Mouse (Mus musculus) bone marrow, adult 2 months (tissue): ENCODE data around the gene Olfr119. TPM values are rescaled to one million over a fixed set of nuclear protein-coding genes. Genes with fewer than 3 reads are reported as not detected.
"Not testable (repeated sequence)": the region's sequence is repeated elsewhere in the genome, so short reads cannot be mapped to it uniquely, and the experiment has no call there.

Experiments
- H3K27ac ChIP-seq: fragments of 200-500 bp; 2 replicates; pipeline ENCODE4 v1.5.1; 2012; ENCODE audit warnings: low read depth, mild to moderate bottlenecking, control low read depth, inconsistent platforms, low read length; ENCODE audit not compliant: control insufficient read depth, poor library complexity, insufficient read depth
- H3K4me1 ChIP-seq: fragments of 200-500 bp; 2 replicates; pipeline ENCODE4 v1.6.1; 2011; ENCODE audit warnings: low read length; ENCODE audit not compliant: control insufficient read depth, insufficient read depth
- H3K4me3 ChIP-seq: fragments of 200-500 bp; replicated peaks from 2 replicates; pipeline ENCODE3; 2011; ENCODE audit warnings: mild to moderate bottlenecking, low read depth, low read length, control low read depth; ENCODE audit not compliant: control insufficient read depth
- CTCF ChIP-seq: fragments of 200-500 bp; IDR thresholded peaks from 2 replicates; pipeline ENCODE4 v1.5.1; 2011; ENCODE audit warnings: low read length, control low read depth; ENCODE audit not compliant: control insufficient read depth, insufficient read depth
- POLR2A ChIP-seq: fragments of 200-500 bp; IDR thresholded peaks from 2 replicates; pipeline ENCODE4 v1.6.1; 2011; ENCODE audit warnings: low read depth, mild to moderate bottlenecking, control low read depth, low read length, borderline replicate concordance; ENCODE audit not compliant: control insufficient read depth
- WGBS: fragments of 180-500 bp; shearing (Covaris S2); methylation state at CpG from one replicate; pipeline ENCODE4 v1.1.7; 2018; 5-methylcytosine and 5-hydroxymethylcytosine counted together
- polyA plus RNA-seq: library from polyadenylated mRNA; stranded (reverse); fragments of >200 nt; gene quantifications from 2 replicates; pipeline ENCODE4 v1.2.4, GENCODE M21; 2011; ENCODE audit warnings: low replicate concordance; ENCODE audit not compliant: missing spikeins, insufficient read depth, insufficient read length

Olfr119 gene
- not detected in 2 replicates for polyA plus RNA-seq

GRCm38 (mm10) chr17:37696264-37696663 is at the start of gene Olfr119:
Olfr119 (plus strand) TSS chr17:37696564.
- H3K4me3 ChIP-seq, H3K27ac ChIP-seq, H3K4me1 ChIP-seq: not testable (repeated sequence)
- WGBS, result 43% methylated on average over 1 of the region's 1 CpGs

GRCm38 (mm10) chr17:37663682-37664081 is 32.7 kb upstream of the Olfr119 start, which contains the start of gene Olfr117:
Olfr117 (minus strand) TSS chr17:37663782.
- no peak within 1 kb of the TSS for H3K27ac ChIP-seq
- TF ChIP-seq CTCF, result no peak
- no peak for TF ChIP-seq POLR2A
- H3K4me3 ChIP-seq, result no peak within 1 kb of the TSS
- WGBS, result 46% methylated on average over 1 of the region's 1 CpGs
- no peaks in the 10 kb centered on the region for H3K4me1 ChIP-seq

GRCm38 (mm10) chr17:37666688-37667087 is 29.7 kb upstream of the Olfr119 start, which contains the start of gene Olfr118:
Olfr118 (plus strand) TSS chr17:37666988.
- no peak for TF ChIP-seq CTCF
- no peak for TF ChIP-seq POLR2A
- no peak within 1 kb of the TSS for H3K27ac ChIP-seq
- H3K4me1 ChIP-seq, result no peaks in the 10 kb centered on the region
- 54% methylated on average over 2 of the region's 2 CpGs for WGBS
- no peak within 1 kb of the TSS for H3K4me3 ChIP-seq

- Histone ChIP-seq H3K27ac (no peak within 1 kb of the TSS), H3K4me3 (no peak within 1 kb of the TSS), H3K4me1 (no peaks in the 10 kb centered on the region)
- 60% methylated on average over 1 of the region's 1 CpGs for WGBS
- TF ChIP-seq POLR2A (no peak), CTCF (no peak)
Measured at GRCm38 (mm10) chr17:37721508-37721907, 25.1 kb downstream of the Olfr119 start, which contains the start of gene Olfr120. Olfr120 (plus strand) TSS chr17:37721808.

GRCm38 (mm10) chr17:37738070-37738469 is 41.7 kb downstream of the Olfr119 start:
- 53% methylated on average over 7 of the region's 7 CpGs for WGBS
- H3K4me1 ChIP-seq, result no peaks in the 10 kb centered on the region
- TF ChIP-seq CTCF (no peak), POLR2A (no peak)

More at GRCm38 (mm10) chr17:37738070-37738469, 41.7 kb downstream of the Olfr119 start:
- H3K4me3 ChIP-seq, result no peak overlapping the region
- no peak overlapping the region for H3K27ac ChIP-seq

Other genes with a start within 250 kb of the Olfr119 start
- gene Olfr109, start 237.6 kb upstream of the Olfr119 start, polyA plus RNA-seq, result not detected in 2 replicates
- not detected in 2 replicates for gene H2-M2, start 213.0 kb upstream of the Olfr119 start, polyA plus RNA-seq
- gene Olfr110, start 204.1 kb upstream of the Olfr119 start, polyA plus RNA-seq, result 0.59 and 1.5 TPM in 2 replicates
- gene Olfr111, start 188.5 kb upstream of the Olfr119 start, polyA plus RNA-seq, result not detected in 2 replicates
- not detected in 2 replicates for gene Olfr112, start 127.1 kb upstream of the Olfr119 start, polyA plus RNA-seq
- gene Olfr113, start 118.9 kb upstream of the Olfr119 start, polyA plus RNA-seq, result not detected in 2 replicates
- not detected in 2 replicates for gene Olfr114, start 103.8 kb upstream of the Olfr119 start, polyA plus RNA-seq
- gene Olfr115, start 69.5 kb upstream of the Olfr119 start, polyA plus RNA-seq, result not detected in 2 replicates
- gene Olfr116, start 69.4 kb upstream of the Olfr119 start, polyA plus RNA-seq, result not detected in 2 replicates
- not detected in 2 replicates for gene Olfr117, start 32.8 kb upstream of the Olfr119 start, polyA plus RNA-seq
- gene Olfr118, start 29.6 kb upstream of the Olfr119 start, polyA plus RNA-seq, result not detected in 2 replicates
- not detected in 2 replicates for gene Olfr120, start 25.2 kb downstream of the Olfr119 start, polyA plus RNA-seq
- not detected in 2 replicates for gene Olfr121, start 52.3 kb downstream of the Olfr119 start, polyA plus RNA-seq
- gene Olfr122, start 72.0 kb downstream of the Olfr119 start, polyA plus RNA-seq, result not detected in 2 replicates
- not detected in 2 replicates for gene Olfr123, start 97.0 kb downstream of the Olfr119 start, polyA plus RNA-seq
- not detected in 2 replicates for gene Olfr124, start 103.3 kb downstream of the Olfr119 start, polyA plus RNA-seq
- gene Olfr125, start 136.4 kb downstream of the Olfr119 start, polyA plus RNA-seq, result not detected in 2 replicates
- gene Olfr126, start 150.9 kb downstream of the Olfr119 start, polyA plus RNA-seq, result not detected in 2 replicates
- gene Olfr127, start 203.9 kb downstream of the Olfr119 start, polyA plus RNA-seq, result not detected in 2 replicates
- 0.27 TPM in 1 of 2 replicates, not detected in the other for gene Olfr128, start 224.0 kb downstream of the Olfr119 start, polyA plus RNA-seq